Mouse (Mus musculus): Measurements from ENCODE around the gene Dbh.

The Dbh gene

GRCm38 (mm10) chr2:27163851-27164250 lies 1.2 kb upstream of the Dbh start:
- no peak for DNase-seq (ENCODE audit: low read depth, low spot score)

- DNase-seq (ENCODE audit: low read depth, low spot score): no peak
These were observed 1.0 kb downstream of the Dbh start for GRCm38 (mm10) chr2:27166074-27166473.

- no peak for DNase-seq (ENCODE audit: low read depth, low spot score)
These were observed 2.0 kb downstream of the Dbh start for GRCm38 (mm10) chr2:27166999-27167398.

- DNase-seq (ENCODE audit: low read depth, low spot score): no peak
These were observed 9.2 kb downstream of the Dbh start for GRCm38 (mm10) chr2:27174242-27174641.

GRCm38 (mm10) chr2:27175696-27176267 lies 10.7 kb downstream of the Dbh start:
- no peak for DNase-seq (ENCODE audit: low read depth, low spot score)

GRCm38 (mm10) chr2:27179101-27179500 lies 14.1 kb downstream of the Dbh start:
- no peak for DNase-seq (ENCODE audit: low read depth, low spot score)

- no peak for DNase-seq (ENCODE audit: low read depth, low spot score)
These were observed 16.9 kb downstream of the Dbh start for GRCm38 (mm10) chr2:27181907-27182306.

- no peak for DNase-seq (ENCODE audit: low read depth, low spot score)
These were observed 18.7 kb downstream of the Dbh start for GRCm38 (mm10) chr2:27183734-27184133.

GRCm38 (mm10) chr2:27187531-27187930 lies 22.5 kb downstream of the Dbh start:
- DNase-seq (ENCODE audit: low read depth, low spot score): no peak

GRCm38 (mm10) chr2:27189994-27190393 lies 25.0 kb downstream of the Dbh start:
- no peak for DNase-seq (ENCODE audit: low read depth, low spot score)

- no peak for DNase-seq (ENCODE audit: low read depth, low spot score)
These were observed 33.7 kb downstream of the Dbh start for GRCm38 (mm10) chr2:27198551-27199246.

- DNase-seq (ENCODE audit: low read depth, low spot score): no peak
These were observed 35.6 kb downstream of the Dbh start for GRCm38 (mm10) chr2:27200586-27200985.

- no peak for DNase-seq (ENCODE audit: low read depth, low spot score)
These were observed 40.6 kb downstream of the Dbh start for GRCm38 (mm10) chr2:27205666-27206065.

- no peak for DNase-seq (ENCODE audit: low read depth, low spot score)
These were observed 41.2 kb downstream of the Dbh start for GRCm38 (mm10) chr2:27206128-27206797.

GRCm38 (mm10) chr2:27207126-27207525 lies 42.1 kb downstream of the Dbh start:
- no peak for DNase-seq (ENCODE audit: low read depth, low spot score)

- DNase-seq (ENCODE audit: low read depth, low spot score): no peak
These were observed 44.3 kb downstream of the Dbh start for GRCm38 (mm10) chr2:27209370-27209769.

GRCm38 (mm10) chr2:27209816-27210215 lies 44.8 kb downstream of the Dbh start:
- DNase-seq (ENCODE audit: low read depth, low spot score): no peak

GRCm38 (mm10) chr2:27210255-27210654 lies 45.2 kb downstream of the Dbh start:
- peak; percentile 46 for DNase-seq (ENCODE audit: low read depth, low spot score)

GRCm38 (mm10) chr2:27210676-27211210 lies 45.7 kb downstream of the Dbh start:
- DNase-seq (ENCODE audit: low read depth, low spot score): no peak

- DNase-seq (ENCODE audit: low read depth, low spot score): no peak
These were observed 47.2 kb downstream of the Dbh start for GRCm38 (mm10) chr2:27211966-27212893.

GRCm38 (mm10) chr2:27215537-27215936 lies 50.5 kb downstream of the Dbh start:
- DNase-seq (ENCODE audit: low read depth, low spot score): no peak

- no peak for DNase-seq (ENCODE audit: low read depth, low spot score)
These were observed 53.1 kb downstream of the Dbh start for GRCm38 (mm10) chr2:27218121-27218544.
